Mouse (Mus musculus) embryonic facial prominence, embryonic 13.5 days (tissue): ENCODE data around the gene Rhox2c. TPM values are rescaled to one million over a fixed set of nuclear protein-coding genes. Genes with fewer than 3 reads are reported as not detected.
"Not testable (repeated sequence)": the region's sequence is repeated elsewhere in the genome, so short reads cannot be mapped to it uniquely, and the experiment has no call there.

Source experiments
- ATAC-seq: fragments of 200-750 bp; cut with Nextera tagmentation; 2 replicates; pipeline ENCODE4 v1.8.0; 2017; ENCODE audit warnings: low read depth; ENCODE audit not compliant: insufficient number of reproducible peaks, insufficient read depth, low FRiP score, low TSS enrichment
- H3K27ac ChIP-seq: fragments of 300-500 bp; sonication (generic); 2 replicates; pipeline ENCODE4 v1.5.1; 2015; ENCODE audit warnings: moderate library complexity, mild to moderate bottlenecking, inconsistent platforms
- H3K27me3 ChIP-seq: fragments of 300-500 bp; sonication (generic); 2 replicates; pipeline ENCODE4 v1.6.1; 2015; ENCODE audit warnings: mild to moderate bottlenecking, inconsistent platforms
- H3K36me3 ChIP-seq: fragments of 300-500 bp; sonication (generic); 2 replicates; pipeline ENCODE4 v1.6.1; 2015; ENCODE audit warnings: mild to moderate bottlenecking, inconsistent platforms
- H3K4me1 ChIP-seq: fragments of 300-500 bp; sonication (generic); 2 replicates; pipeline ENCODE4 v1.6.1; 2015; ENCODE audit warnings: inconsistent platforms
- H3K4me2 ChIP-seq: fragments of 300-500 bp; sonication (generic); 2 replicates; pipeline ENCODE4 v1.6.1; 2015; ENCODE audit warnings: moderate library complexity, mild to moderate bottlenecking, inconsistent platforms
- H3K4me3 ChIP-seq: fragments of 300-500 bp; sonication (generic); 2 replicates; pipeline ENCODE4 v1.5.1; 2015; ENCODE audit warnings: mild to moderate bottlenecking, inconsistent platforms
- H3K9ac ChIP-seq: fragments of 300-500 bp; sonication (generic); 2 replicates; pipeline ENCODE4 v1.6.1; 2015; ENCODE audit warnings: mild to moderate bottlenecking, inconsistent platforms
- H3K9me3 ChIP-seq: fragments of 300-500 bp; sonication (generic); 2 replicates; pipeline ENCODE4 v1.6.1; 2016; ENCODE audit warnings: inconsistent platforms
- WGBS: fragments of 180-500 bp; shearing (Covaris S2); methylation state at CpG from one replicate; pipeline ENCODE4 v1.1.7; 2015; ENCODE audit warnings: mixed read lengths; 5-methylcytosine and 5-hydroxymethylcytosine counted together
- polyA plus RNA-seq: library from polyadenylated mRNA; unstranded; fragments of >200 nt; fragmentation: Nextera tagmentation; extraction: Ambion mirVana; gene quantifications from 2 replicates; pipeline ENCODE4 v1.2.1, GENCODE M21; 2015

Gene Rhox2c
- 0.45 TPM in 1 of 2 replicates, not detected in the other for polyA plus RNA-seq

- not testable (repeated sequence) for H3K9me3 ChIP-seq
- 99% methylated on average over 7 of the region's 10 CpGs for WGBS
Observed at GRCm38 (mm10) chrX:37453380-37453779, at the start of gene Rhox2c. Gene Rhox2c, plus strand, starts transcription at chrX:37453680.

GRCm38 (mm10) chrX:37411767-37412166 is 41.7 kb upstream of the Rhox2c start, which contains the start of gene Rhox2b:
Gene Rhox2b, plus strand, starts transcription at chrX:37412067.
- not testable (repeated sequence) for H3K4me3 ChIP-seq, H3K4me2 ChIP-seq, H3K27ac ChIP-seq, H3K27me3 ChIP-seq, H3K9ac ChIP-seq, H3K36me3 ChIP-seq, H3K4me1 ChIP-seq, H3K9me3 ChIP-seq, ATAC-seq
- WGBS = no CpG with 5 or more reads among the region's 9 CpGs

More at GRCm38 (mm10) chrX:37453380-37453779, at the start of gene Rhox2c:
- H3K4me2 ChIP-seq, H3K4me3 ChIP-seq, H3K9ac ChIP-seq, H3K36me3 ChIP-seq, H3K4me1 ChIP-seq, ATAC-seq, H3K27me3 ChIP-seq, H3K27ac ChIP-seq: not testable (repeated sequence)

GRCm38 (mm10) chrX:37432194-37432593 is 21.3 kb upstream of the Rhox2c start, which contains the start of gene Rhox4b:
Gene Rhox4b, plus strand, starts transcription at chrX:37432494.
- ATAC-seq, H3K9me3 ChIP-seq, H3K4me2 ChIP-seq, H3K4me3 ChIP-seq, H3K27me3 ChIP-seq, H3K36me3 ChIP-seq, H3K4me1 ChIP-seq, H3K27ac ChIP-seq, H3K9ac ChIP-seq: not testable (repeated sequence)
- 87% methylated on average over 14 of the region's 15 CpGs for WGBS

- not testable (repeated sequence) for H3K27me3 ChIP-seq, H3K9ac ChIP-seq, ATAC-seq, H3K4me1 ChIP-seq, H3K27ac ChIP-seq, H3K4me2 ChIP-seq, H3K4me3 ChIP-seq, H3K9me3 ChIP-seq, H3K36me3 ChIP-seq
- 81% methylated on average over 3 of the region's 4 CpGs for WGBS
Observed at GRCm38 (mm10) chrX:37458285-37458684, 4.8 kb downstream of the Rhox2c start, which contains the start of gene Rhox3c. Gene Rhox3c, plus strand, starts transcription at chrX:37458585.

GRCm38 (mm10) chrX:37480037-37480436 is 26.6 kb downstream of the Rhox2c start, which contains the start of gene Rhox4c:
Gene Rhox4c, plus strand, starts transcription at chrX:37480337.
- H3K36me3 ChIP-seq = not testable (repeated sequence)

GRCm38 (mm10) chrX:37514059-37514458 is 60.6 kb downstream of the Rhox2c start, which contains the start of gene Rhox4d:
Gene Rhox4d, plus strand, starts transcription at chrX:37514359.
- H3K27ac ChIP-seq, H3K36me3 ChIP-seq, H3K4me3 ChIP-seq, H3K9me3 ChIP-seq, H3K27me3 ChIP-seq, H3K9ac ChIP-seq, H3K4me1 ChIP-seq, H3K4me2 ChIP-seq, ATAC-seq: not testable (repeated sequence)
- WGBS = 93% methylated on average over 16 of the region's 18 CpGs

More at GRCm38 (mm10) chrX:37480037-37480436, 26.6 kb downstream of the Rhox2c start, which contains the start of gene Rhox4c:
- not testable (repeated sequence) for ATAC-seq, H3K9ac ChIP-seq, H3K4me1 ChIP-seq, H3K4me3 ChIP-seq, H3K9me3 ChIP-seq, H3K27ac ChIP-seq, H3K27me3 ChIP-seq, H3K4me2 ChIP-seq
- WGBS = 93% methylated on average over 14 of the region's 14 CpGs

Other genes with a start within 250 kb of the Rhox2c start
- not detected in 2 replicates for gene Gm9, start 242.6 kb upstream of the Rhox2c start, polyA plus RNA-seq
- gene Rhox1, start 231.4 kb upstream of the Rhox2c start, polyA plus RNA-seq = not detected in 2 replicates
- not detected in 2 replicates for gene Rhox2a, start 208.7 kb upstream of the Rhox2c start, polyA plus RNA-seq
- not detected in 2 replicates for gene Rhox3a, start 203.8 kb upstream of the Rhox2c start, polyA plus RNA-seq
- gene Rhox4a, start 188.3 kb upstream of the Rhox2c start, polyA plus RNA-seq = 1.1 TPM in 1 of 2 replicates, not detected in the other
- gene Rhox3a2, start 73.7 kb upstream of the Rhox2c start, polyA plus RNA-seq = not detected in 2 replicates
- gene Rhox4a2, start 62.8 kb upstream of the Rhox2c start, polyA plus RNA-seq = 1.7 TPM in 1 of 2 replicates, not detected in the other
- not detected in 2 replicates for gene Rhox2b, start 41.6 kb upstream of the Rhox2c start, polyA plus RNA-seq
- 0.87 TPM in 1 of 2 replicates, not detected in the other for gene Rhox4b, start 21.2 kb upstream of the Rhox2c start, polyA plus RNA-seq
- not detected in 2 replicates for gene Rhox3c, start 4.9 kb downstream of the Rhox2c start, polyA plus RNA-seq
- gene Rhox4c, start 26.7 kb downstream of the Rhox2c start, polyA plus RNA-seq = not detected in 2 replicates
- not detected in 2 replicates for gene Rhox2d, start 39.7 kb downstream of the Rhox2c start, polyA plus RNA-seq
- 0.62 TPM in 1 of 2 replicates, not detected in the other for gene Rhox4d, start 60.7 kb downstream of the Rhox2c start, polyA plus RNA-seq
- gene Rhox2e, start 76.8 kb downstream of the Rhox2c start, polyA plus RNA-seq = not detected in 2 replicates
- gene Rhox3e, start 88.3 kb downstream of the Rhox2c start, polyA plus RNA-seq = not detected in 2 replicates
- gene Rhox4e, start 103.7 kb downstream of the Rhox2c start, polyA plus RNA-seq = 0.70 TPM in 1 of 2 replicates, not detected in the other
- not detected in 2 replicates for gene Rhox2f, start 117.7 kb downstream of the Rhox2c start, polyA plus RNA-seq
- gene Rhox3f, start 127.3 kb downstream of the Rhox2c start, polyA plus RNA-seq = not detected in 2 replicates
- gene Rhox4f, start 154.0 kb downstream of the Rhox2c start, polyA plus RNA-seq = not detected in 2 replicates
- gene Rhox3g, start 174.9 kb downstream of the Rhox2c start, polyA plus RNA-seq = not detected in 2 replicates
- not detected in 2 replicates for gene Rhox2g, start 189.8 kb downstream of the Rhox2c start, polyA plus RNA-seq
- not detected in 2 replicates for gene Rhox4g, start 197.6 kb downstream of the Rhox2c start, polyA plus RNA-seq
- not detected in 2 replicates for gene Rhox3h, start 215.1 kb downstream of the Rhox2c start, polyA plus RNA-seq
- not detected in 2 replicates for gene Rhox2h, start 219.6 kb downstream of the Rhox2c start, polyA plus RNA-seq